Mouse (Mus musculus): Measurements from ENCODE around the gene Eif4b. TPM values are rescaled to one million over a fixed set of nuclear protein-coding genes. Genes with fewer than 3 reads are reported as not detected.

The Eif4b gene
- polyA plus RNA-seq, 2 experiments, result 133 to 199 TPM

GRCm38 (mm10) chr15:102106754-102107456, 33.3 kb downstream of the Eif4b start:
- H3K36me3 ChIP-seq (ENCODE audit: control insufficient read depth, insufficient read depth, low read length), result peaks cover 62% of the 10 kb centered on the region
- peaks cover 53% of the 10 kb centered on the region for H3K4me1 ChIP-seq (ENCODE audit: control insufficient read depth, insufficient read depth, low read length)
- WGBS, result 8% methylated on average over 37 of the region's 38 CpGs
- peak overlapping the region; percentile 33 for H3K4me3 ChIP-seq (replicated peaks; ENCODE audit: low read length)
- no peaks in the 10 kb centered on the region for H3K9me3 ChIP-seq (ENCODE audit: control insufficient read depth, low read length)
- ATAC-seq (ENCODE audit: low FRiP score, low read depth) (no peak), DNase-seq (ENCODE audit: low spot score) (no peak)
- peak overlapping the region; percentile 31; the same call in 1 of the 2 replicates for H3K9ac ChIP-seq (ENCODE audit: low read depth, low read length, severe bottlenecking)
- H3K27ac ChIP-seq (replicated peaks; ENCODE audit: low read depth, low read length), result 0 out of 2 replicates have a peak overlapping the region, but pooled peaks have one; percentile 74
- no peaks in the 10 kb centered on the region for H3K27me3 ChIP-seq (ENCODE audit: control insufficient read depth, insufficient read depth, low read length)
- no peak for TF ChIP-seq POLR2A (IDR thresholded peaks at IDR 0.05; ENCODE audit: borderline replicate concordance, extremely low read depth, insufficient read depth, insufficient read length)
- peak overlapping the region; percentile 78 for H3K4me2 ChIP-seq (replicated peaks; ENCODE audit: low read depth, low read length, severe bottlenecking)

DNA sequence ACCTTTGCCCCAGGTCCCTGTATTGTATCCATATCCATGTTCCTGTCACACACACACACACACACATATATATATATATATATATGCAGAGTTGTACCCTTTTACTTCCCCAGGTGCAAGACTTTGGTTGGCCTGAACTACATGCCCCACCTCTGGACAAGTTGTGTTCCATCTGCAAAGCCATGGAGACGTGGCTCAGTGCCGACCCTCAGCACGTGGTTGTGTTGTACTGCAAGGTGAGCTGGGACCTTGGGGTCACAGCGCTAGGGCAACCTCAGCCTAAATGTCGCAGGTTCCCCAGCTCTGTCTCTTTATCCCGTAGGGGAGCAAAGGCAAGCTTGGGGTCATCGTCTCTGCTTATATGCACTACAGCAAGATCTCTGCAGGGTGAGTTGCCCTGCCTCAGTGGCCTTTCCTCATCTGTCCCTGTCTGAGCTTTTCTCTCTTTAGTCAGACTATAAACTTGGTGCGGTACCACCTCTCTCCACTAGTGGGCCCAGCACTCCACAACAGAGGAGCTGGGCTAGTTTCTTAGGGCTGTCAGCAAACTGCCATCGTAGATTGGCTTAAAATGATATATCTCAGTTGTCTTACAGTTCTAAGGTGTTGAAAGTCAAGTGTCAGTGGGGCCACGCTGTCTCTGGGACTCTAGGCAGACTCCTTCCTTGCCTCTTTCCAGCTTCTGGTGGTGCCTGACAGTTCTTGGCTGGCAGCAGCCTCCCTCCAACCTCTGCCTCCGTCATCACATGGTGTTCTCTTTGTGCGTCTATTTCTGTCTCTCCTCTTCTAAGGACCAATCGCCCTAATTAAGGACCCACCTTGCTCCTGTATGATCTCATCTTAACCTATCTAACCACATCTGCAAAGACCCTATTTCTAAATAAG, 34.4 kb downstream of the Eif4b start:
- WGBS, result 41% methylated on average over 13 of the region's 13 CpGs
- H3K27me3 ChIP-seq (ENCODE audit: control insufficient read depth, insufficient read depth, low read length), result no peaks in the 10 kb centered on the region

GRCm38 (mm10) chr15:102108651-102109525, 35.3 kb downstream of the Eif4b start:
- ATAC-seq (ENCODE audit: low FRiP score, low read depth) (no peak), DNase-seq (ENCODE audit: low spot score) (peak; percentile 86)
- no peak for TF ChIP-seq POLR2A (IDR thresholded peaks at IDR 0.05; ENCODE audit: borderline replicate concordance, extremely low read depth, insufficient read depth, insufficient read length)
- peaks cover 33% of the 10 kb centered on the region for H3K4me1 ChIP-seq (ENCODE audit: control insufficient read depth, insufficient read depth, low read length)
- H3K9me3 ChIP-seq (ENCODE audit: control insufficient read depth, low read length), result no peaks in the 10 kb centered on the region
- peaks cover 82% of the 10 kb centered on the region for H3K36me3 ChIP-seq (ENCODE audit: control insufficient read depth, insufficient read depth, low read length)
- H3K9ac ChIP-seq (ENCODE audit: low read depth, low read length, severe bottlenecking), result 0 out of 2 replicates have a peak overlapping the region, but pooled peaks have one; percentile 25
- no peak overlapping the region; the same call in 1 of the 2 replicates for H3K27ac ChIP-seq (replicated peaks; ENCODE audit: low read depth, low read length)
- no peaks in the 10 kb centered on the region for H3K27me3 ChIP-seq (ENCODE audit: control insufficient read depth, insufficient read depth, low read length)
- WGBS, result 53% methylated on average over 18 of the region's 18 CpGs
- H3K4me3 ChIP-seq (replicated peaks; ENCODE audit: low read length), result no peak overlapping the region
- H3K4me2 ChIP-seq (replicated peaks; ENCODE audit: low read depth, low read length, severe bottlenecking), result peak overlapping the region; percentile 11; the same call in 1 of the 2 replicates

More for the DNA sequence above, 34.4 kb downstream of the Eif4b start:
- Histone ChIP-seq H3K36me3 (ENCODE audit: control insufficient read depth, insufficient read depth, low read length) (peaks cover 72% of the 10 kb centered on the region), H3K4me3 (replicated peaks; ENCODE audit: low read length) (peak overlapping the region; percentile 33; the same call in 1 of the 2 replicates), H3K9me3 (ENCODE audit: control insufficient read depth, low read length) (no peaks in the 10 kb centered on the region), H3K4me1 (ENCODE audit: control insufficient read depth, insufficient read depth, low read length) (peaks cover 42% of the 10 kb centered on the region), H3K4me2 (replicated peaks; ENCODE audit: low read depth, low read length, severe bottlenecking) (peak overlapping the region; percentile 78), H3K9ac (ENCODE audit: low read depth, low read length, severe bottlenecking) (no peak overlapping the region), H3K27ac (replicated peaks; ENCODE audit: low read depth, low read length) (no peak overlapping the region)
- no peak for TF ChIP-seq POLR2A (IDR thresholded peaks at IDR 0.05; ENCODE audit: borderline replicate concordance, extremely low read depth, insufficient read depth, insufficient read length)
- ATAC-seq (ENCODE audit: low FRiP score, low read depth) (no peak), DNase-seq (ENCODE audit: low spot score) (peak; percentile 61)

DNA sequence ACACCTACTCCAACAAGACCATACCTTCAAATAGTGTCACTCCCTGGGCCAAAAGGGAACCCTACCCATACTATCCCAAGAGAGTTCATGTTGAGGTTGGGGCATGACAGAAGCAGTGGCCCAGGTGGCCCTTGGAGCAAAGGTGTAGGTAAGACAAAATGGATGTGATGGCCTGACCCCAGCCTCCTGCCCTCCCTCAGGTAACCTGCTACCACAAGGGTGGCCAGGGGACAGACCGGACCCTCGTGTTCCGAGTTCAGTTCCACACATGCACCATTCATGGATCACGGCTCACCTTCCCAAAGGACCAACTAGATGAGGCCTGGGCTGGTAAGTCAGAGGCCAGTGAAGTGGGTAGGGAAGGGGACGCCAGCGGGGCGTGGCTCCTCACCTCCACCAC, 36.7 kb downstream of the Eif4b start:
- no peak for TF ChIP-seq POLR2A (IDR thresholded peaks at IDR 0.05; ENCODE audit: borderline replicate concordance, extremely low read depth, insufficient read depth, insufficient read length)
- no peak overlapping the region for H3K4me3 ChIP-seq (replicated peaks; ENCODE audit: low read length)
- peaks cover 89% of the 10 kb centered on the region for H3K36me3 ChIP-seq (ENCODE audit: control insufficient read depth, insufficient read depth, low read length)
- DNase-seq (ENCODE audit: low spot score) (no peak), ATAC-seq (ENCODE audit: low FRiP score, low read depth) (no peak)
- whole genome bisulfite sequencing, result 98% methylated on average over 7 of the region's 7 CpGs
- H3K4me2 ChIP-seq (replicated peaks; ENCODE audit: low read depth, low read length, severe bottlenecking), result no peak overlapping the region
- H3K9ac ChIP-seq (ENCODE audit: low read depth, low read length, severe bottlenecking), result no peak overlapping the region
- no peaks in the 10 kb centered on the region for H3K27me3 ChIP-seq (ENCODE audit: control insufficient read depth, insufficient read depth, low read length)
- H3K4me1 ChIP-seq (ENCODE audit: control insufficient read depth, insufficient read depth, low read length), result peaks cover 20% of the 10 kb centered on the region
- no peak overlapping the region for H3K27ac ChIP-seq (replicated peaks; ENCODE audit: low read depth, low read length)
- H3K9me3 ChIP-seq (ENCODE audit: control insufficient read depth, low read length), result no peaks in the 10 kb centered on the region
